Mouse (Mus musculus) thymus, postnatal 4 days (tissue): ENCODE results near the gene Mdm2.
"Not testable (repeated sequence)": the region's sequence is repeated elsewhere in the genome, so short reads cannot be mapped to it uniquely, and the experiment has no call there.

Experiments
- DNase-seq: peaks from one replicate; pipeline ENCODE4 v3.0.0; 2021

Gene Mdm2

DNA sequence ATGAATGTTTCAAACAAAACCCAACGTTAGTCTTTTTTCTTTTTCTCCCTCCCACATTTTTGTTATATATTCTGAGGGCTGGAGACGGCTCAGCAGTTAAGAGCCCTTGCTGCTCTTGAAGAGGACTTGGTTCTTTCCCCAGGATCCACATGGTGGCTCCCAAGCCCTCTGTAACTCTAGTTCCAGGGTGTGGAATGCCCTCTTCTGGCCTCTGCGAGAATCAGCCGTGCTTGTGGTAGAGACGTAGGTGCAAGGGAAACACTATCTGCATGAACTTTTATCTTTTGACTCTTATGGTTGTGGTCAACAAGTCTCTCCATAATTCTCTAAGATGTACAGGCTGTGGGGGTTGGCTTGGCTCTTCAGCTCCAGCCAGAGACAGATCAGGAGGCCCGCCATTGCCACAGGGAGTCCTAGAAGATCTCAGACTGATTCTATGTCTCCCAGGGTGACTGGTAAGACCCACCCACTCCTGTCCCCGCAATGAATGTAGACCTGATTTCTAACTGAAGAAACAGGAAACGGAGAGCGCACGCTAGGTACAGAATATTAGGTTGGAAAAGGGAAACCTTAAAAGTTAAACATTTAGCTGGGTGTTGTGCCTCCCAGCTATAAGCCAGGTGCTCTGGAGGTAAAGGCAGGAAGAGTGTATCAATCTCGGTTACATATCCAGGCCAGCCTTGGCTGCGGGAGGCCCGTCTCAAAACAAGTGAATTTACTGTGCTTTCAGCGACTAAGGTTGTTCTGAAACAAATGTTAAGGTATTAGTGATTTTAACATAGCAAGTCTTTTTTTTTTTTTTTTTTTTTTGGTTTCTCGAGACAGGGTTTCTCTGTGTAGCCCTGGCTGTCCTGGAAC lies 20.9 kb upstream of the Mdm2 start:
- peak; percentile 74 for DNase-seq

DNA sequence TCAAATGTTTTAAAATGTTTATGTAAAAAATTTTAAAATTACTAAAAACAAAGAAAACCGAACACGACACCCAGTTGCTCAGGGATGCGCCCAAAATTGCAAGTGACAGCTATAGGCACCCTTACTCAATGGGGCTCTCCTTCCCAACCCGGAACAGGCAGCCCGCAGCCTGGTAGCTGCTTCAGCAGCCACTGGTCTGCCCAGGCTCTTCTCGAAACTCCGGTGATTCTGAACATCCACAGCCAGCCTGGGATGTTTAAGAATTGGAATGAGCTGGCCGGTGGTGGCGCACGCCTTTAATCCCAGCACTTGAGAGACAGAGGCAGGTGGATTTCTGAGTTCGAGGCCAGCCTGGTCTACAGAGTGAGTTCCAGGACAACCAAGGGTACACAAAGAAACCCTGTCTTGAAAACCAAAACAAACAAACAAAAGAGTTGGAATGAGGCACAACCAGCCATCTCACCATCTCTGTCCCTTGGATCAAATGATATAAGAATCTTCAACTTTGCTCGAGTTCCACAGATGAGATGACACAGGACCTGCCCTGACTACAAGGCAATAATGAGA lies 20.2 kb upstream of the Mdm2 start:
- no peak for DNase-seq

DNA sequence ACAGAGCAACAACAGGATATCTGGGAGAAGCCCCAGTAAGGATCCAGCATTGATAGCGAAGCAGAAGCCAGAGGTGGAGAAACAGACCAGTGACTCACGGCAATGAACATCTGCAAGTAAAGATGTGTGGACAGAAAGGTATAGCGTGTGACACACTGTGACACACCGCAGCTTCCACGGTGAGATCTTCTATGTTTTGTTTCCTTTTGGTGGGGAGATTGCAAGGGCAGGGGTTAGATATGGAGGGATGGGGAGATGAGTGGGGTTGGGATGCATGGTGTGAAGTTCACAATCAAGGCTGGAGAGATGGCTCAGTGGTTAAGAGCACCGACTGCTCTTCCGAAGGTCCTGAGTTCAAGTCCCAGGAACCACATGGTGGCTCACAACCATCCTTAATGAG lies 19.6 kb upstream of the Mdm2 start:
- no peak for DNase-seq

DNA sequence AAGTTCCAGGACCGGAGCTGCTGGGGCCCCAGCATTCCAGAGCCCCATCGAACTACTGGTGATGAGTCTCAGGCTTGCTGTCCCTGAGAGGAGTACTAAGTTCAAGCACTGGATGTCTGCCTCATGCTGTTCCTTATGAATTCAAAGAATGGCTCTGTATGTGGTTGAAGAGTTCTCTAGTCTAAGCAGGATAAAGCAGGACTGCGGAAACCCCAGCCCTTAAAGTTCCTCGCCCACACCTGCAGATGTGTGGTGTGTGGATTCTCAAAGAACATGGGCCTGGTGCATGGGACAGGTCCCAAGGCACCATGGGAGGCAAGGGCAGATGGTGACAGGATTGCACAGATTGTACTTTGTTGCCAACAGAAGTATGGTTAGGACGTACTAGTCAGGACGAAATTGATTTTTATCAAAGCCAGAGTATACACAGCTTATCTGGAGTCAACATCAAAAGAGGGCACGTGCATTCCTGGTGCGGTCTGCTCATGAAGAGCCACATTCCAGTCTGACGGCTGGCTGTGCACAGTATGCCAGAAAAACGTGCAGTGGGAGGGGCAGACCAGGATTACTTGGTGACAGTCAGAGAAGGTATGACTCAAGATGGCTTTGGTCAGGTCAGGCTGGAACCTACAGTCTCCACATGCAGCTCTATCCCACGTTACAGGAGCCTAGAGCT lies 18.7 kb upstream of the Mdm2 start:
- no peak for DNase-seq

DNA sequence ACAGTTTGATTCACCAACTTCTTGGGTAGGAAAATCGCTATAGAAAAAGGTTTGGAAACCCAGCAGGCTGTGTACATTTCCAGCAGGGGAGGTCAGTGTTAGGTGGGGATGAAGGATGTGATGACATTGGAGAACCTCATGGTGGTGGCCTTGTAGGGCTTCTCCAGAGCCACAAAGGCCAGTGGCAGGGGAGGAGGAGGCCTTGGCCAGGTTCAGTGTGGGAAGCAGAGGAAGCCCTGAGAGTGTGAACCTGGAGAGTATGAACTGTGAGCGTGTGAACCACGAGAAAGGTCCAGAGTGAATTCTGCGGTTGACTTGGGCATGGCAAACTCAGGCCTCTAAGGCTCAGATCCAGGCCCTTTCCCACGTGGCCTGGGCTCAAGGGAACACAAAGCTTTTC lies 18.0 kb upstream of the Mdm2 start:
- no peak for DNase-seq

DNA sequence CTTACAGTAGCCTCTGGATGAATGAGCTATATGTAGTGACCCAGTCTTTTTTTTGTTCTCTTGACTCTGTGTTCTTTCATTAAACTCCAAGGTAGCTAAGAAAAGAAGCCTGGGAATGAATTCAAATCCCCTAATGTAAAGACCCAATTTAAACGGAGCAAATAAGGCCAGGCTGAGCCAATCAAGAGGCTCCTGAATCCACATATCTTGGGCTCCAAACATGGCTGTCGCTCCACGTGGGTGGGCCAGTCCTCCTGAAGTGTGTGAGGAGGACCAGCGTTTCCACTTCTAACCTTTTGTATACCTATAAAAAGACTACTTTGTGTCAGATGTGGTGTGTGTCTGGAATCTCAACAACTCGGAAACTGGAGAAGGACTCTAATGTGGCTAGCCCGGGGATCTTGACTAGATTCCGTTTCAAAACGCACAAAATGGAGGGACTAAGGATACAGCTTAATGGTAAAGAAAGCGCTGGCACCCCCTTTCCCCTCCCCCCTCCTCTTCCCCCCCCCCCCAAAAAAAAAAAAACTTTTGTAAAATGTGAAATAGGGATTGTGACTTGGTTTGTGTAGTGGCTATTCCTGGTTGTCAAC lies 17.1 kb upstream of the Mdm2 start:
- no peak for DNase-seq

DNA sequence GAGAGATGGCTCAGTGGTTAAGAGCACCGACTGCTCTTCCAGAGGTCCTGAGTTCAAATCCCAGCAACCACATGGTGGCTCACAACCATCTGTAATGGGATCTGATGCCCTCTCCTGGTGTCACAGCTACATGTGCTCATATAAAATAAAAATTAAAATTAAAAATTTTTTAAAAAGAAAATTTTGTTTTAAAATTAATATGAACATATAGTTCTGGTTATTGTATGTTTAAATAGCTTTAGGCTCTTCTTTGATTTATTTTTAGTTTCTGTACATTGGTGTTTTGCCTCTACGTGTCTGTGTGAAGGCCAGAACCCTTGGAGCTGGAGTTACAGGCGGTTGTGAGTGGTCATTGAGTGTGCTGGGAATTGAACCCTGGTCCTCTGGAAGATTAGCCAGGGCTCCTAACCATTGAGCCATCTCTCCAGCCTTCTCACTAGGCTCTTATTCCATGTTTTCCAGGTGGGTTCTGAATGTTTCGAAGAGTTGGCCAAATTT lies 16.4 kb upstream of the Mdm2 start:
- no peak for DNase-seq

DNA sequence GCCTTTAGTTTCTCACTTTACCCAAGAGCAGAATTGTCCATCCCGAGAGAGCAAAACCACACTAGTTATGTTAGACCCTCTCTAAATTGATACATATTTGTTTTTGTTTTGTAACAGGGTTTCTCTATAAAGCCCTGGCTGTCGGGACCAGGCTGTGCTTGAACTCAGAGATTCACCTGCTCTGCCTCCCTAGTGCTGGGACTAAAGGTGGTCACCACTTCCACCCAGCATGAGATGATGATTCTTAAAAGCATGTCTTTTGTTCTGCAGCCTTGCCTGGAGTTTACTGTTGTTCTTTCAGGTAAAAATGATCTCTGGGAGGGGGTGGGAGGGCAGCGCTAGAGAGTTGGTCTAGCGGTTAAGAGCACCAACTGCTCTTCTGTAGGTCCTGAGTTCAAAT lies 15.8 kb upstream of the Mdm2 start:
- no peak for DNase-seq

DNA sequence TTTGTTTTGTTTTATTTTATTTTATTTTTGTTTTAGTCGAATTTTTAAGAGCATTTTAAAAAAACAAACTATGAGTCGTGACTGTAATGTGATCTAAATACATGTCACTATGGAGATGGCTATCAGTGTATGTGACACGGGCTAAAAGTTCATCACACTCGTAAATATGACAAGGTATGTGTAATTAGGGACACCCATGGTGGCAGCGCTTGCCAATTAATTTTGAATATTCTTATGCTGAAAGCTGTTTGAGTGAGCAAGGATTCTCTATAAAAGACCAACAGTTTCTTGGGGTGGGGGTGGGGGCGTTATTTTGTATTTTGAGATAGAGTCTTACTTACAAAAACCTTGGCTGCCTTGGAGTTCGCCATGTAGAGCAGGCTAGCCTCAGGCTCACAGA lies 15.1 kb upstream of the Mdm2 start:
- DNase-seq, result no peak

DNA sequence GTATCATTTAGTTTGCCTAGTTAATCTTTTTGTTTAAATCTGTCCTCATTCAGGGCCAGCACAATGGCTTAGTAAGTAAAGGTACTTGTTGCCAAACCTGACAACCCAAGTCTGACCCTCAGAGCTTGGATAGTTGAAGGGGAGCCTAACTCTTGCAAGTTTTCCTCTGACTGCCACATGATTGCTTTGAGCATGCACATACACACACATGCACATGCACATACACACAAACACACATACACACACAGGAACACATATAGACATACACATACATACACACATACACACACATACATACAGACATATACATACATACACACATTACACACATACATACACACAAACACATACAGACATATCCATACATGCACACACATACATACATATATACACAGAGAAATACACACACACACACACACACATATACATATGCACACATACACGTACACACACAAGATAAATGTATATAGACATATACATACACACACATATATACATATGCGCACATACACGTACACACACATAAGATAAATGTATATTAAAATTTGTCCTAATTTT lies 14.3 kb upstream of the Mdm2 start:
- no peak for DNase-seq

DNA sequence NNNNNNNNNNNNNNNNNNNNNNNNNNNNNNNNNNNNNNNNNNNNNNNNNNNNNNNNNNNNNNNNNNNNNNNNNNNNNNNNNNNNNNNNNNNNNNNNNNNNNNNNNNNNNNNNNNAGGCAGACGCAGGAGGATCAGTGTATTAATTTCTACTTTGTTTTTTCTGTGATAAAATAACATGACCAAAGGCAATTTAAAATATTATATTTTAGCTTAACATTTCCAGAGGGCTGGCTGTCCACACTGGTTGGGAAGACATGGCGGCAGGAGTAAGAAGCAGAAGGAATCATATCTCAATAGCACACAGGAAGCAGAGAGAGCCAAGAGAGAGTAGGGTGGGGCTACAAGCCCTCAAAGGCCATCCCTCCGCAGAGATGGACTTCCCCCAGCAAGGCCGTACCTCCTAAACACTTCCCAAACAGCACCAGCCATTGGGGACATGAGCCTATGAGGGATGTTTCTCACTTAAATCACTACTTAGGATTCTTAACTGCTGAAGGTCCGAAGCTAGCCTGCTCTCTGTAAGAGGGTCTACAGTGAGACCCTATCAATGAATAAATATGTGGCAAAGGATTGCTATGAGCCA lies 13.7 kb upstream of the Mdm2 start:
- DNase-seq, result no peak

DNA sequence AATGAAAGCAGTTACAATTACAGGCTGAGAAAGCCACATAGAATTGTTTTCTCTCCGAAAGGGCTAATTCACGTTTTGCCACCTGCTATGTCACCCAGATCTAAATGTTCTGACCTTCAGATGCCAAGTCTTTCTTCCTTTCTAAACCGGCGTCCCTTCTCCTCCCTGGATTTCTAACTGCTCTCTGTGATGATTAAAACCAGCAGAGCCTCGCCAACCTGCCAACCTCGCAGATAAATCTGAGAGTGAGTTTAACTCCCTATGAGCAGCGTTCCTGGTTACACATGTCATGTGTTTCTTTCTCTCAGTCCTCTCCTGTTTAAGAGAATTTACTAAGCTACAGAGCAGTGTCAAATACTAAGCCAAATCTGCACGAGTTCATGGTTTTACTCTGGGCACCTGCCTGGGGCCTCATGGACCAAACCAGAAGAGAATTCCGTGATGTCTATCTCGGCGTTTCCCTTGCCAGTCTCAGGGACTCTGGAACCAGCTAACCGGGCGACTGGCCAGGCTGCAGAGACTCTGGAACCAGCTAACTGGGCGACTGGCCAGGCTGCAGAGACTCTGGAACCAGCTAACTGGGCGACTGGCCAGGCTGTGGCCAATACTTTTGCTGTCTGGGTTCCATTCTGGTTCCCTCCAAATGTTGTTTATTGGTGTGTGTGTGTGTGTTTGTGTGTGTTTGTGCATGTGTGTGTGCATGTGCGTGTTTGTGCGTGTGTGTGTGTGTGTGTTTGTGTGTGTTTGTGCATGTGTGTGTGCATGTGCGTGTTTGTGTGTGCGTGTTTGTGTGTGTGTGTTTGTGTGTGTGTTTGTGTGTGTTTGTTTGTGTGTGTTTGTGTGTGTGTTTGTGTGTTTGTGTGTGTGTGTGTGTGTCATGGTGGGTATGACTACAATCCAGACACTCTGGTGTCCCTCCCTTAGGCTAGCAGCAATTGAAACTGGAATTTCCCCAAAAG lies 7.9 kb upstream of the Mdm2 start:
- DNase-seq, result no peak

DNA sequence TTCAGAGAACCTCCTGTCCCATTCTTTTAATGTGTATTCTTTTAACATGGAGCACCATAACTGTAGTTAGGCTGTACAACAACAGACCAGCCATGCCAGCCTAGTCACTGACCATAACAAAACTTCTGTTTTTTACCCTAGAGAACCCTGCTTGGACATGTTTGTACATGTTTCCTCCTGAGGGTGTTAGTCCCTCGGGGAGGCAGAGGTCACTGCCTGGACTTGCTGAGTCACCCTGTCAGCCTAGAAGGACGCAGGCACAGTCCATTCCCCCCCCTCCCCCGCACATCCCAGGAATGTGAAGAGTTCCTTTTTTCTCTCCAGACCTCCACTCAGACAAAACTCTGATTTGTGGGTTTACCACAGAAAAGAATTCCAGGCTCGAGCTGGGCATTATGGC lies 7.0 kb upstream of the Mdm2 start:
- DNase-seq, result no peak

DNA sequence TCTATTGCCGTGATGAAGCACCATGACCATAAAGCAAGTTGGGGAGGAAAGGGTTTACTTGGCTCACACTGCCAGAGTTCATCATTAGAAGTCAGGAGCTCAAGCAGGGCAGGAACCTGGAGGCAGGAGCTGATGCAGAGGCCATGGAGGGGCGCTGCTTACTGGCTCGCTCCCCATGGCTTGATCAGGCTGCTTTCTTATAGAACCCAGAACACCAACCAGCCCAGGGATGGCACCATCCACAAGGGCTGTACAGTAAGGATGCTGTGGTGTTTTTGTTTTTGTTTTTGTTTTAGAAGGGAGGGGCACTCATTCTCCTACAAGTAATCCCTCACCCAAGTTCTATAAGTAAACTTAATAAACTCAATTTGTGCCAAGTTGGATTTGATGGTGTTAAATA lies 6.1 kb upstream of the Mdm2 start:
- no peak for DNase-seq

DNA sequence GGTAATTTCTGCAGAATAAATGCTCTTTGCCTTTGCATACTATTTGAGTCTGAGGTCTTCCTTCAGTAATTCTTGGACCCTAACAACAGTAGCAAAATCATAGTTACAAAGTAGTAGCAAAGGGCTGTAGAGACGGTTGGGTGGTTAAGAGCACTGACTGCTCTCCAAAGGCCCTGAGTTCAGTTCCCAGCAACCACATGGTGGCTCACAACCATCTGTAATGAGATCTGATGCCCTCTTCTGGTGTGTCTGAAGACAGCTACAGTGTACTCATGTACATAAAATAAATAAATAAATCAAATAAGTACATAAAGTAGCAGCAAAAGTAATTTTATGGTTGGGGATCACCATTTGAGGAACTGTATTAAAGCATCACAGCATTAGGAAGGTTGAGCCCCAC lies 5.1 kb upstream of the Mdm2 start:
- DNase-seq, result not testable (repeated sequence)

DNA sequence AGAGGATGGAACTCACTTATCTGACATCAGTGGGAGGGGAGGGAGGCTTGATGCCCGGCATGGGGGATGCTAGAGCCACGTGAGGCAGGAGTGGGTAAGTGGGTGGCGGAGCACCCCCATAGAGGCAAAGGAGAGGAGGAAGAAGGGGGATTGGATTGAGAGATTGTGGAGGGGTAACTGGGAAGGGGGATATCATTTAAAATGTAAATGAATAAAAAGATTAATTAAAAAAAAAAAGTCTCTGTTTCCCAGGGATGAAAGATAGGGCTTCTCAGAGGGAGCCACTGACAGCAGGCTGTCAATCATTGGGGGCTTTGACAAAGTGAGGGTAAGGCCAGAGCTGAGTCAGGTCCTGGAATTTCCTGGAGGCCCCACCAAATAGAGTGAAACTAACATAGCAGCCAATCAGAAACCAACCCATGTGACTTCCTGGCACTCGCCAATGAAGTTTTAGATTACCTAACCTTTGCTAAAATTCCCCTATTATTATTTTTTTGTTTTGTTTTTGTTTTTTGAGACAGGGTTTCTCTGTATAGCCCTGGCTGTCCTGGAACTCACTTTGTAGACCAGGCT lies 4.5 kb upstream of the Mdm2 start:
- DNase-seq, result no peak

DNA sequence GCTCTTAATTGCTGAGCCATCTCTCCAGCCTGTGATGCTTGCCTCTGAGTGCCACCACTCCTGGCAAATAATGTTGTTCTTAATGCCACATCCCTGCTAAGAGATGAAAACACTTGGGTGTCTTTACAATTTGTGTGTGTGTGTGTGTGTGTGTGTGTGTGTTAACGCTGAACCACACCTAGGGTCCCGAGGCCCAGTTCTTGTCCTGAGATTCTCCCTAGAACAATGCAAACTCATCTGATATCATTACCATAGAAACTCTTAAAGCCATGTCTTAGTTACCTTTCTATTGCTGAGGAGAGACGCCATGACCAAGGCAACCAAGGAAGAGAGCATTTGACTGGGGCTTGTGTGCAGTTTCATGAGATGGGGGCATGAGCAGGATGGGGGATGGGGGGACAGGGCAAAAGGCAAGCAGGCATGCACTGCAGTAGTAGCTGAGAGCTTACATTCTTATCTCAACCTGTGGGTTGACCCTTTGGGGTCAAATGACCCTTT lies 3.5 kb upstream of the Mdm2 start:
- DNase-seq, result no peak

DNA sequence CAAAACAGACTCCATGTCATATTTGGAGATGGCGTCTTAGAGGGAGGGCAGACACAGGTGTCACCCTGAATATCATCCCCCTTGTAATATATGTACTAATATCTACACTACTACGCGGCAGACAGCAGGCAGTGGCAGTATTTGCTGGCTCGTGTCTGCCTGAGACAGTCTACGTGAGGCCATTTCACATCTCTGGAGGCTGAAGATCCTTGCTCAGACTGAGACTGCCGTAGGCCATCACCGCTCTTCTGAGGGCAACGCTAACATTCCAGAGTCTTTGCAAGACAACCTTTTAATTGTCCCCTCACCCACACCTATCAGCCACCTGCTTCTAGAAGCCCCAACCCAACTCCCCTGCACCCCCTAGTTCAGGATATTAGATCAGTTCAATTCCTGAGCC lies 2.9 kb upstream of the Mdm2 start:
- no peak for DNase-seq

DNA sequence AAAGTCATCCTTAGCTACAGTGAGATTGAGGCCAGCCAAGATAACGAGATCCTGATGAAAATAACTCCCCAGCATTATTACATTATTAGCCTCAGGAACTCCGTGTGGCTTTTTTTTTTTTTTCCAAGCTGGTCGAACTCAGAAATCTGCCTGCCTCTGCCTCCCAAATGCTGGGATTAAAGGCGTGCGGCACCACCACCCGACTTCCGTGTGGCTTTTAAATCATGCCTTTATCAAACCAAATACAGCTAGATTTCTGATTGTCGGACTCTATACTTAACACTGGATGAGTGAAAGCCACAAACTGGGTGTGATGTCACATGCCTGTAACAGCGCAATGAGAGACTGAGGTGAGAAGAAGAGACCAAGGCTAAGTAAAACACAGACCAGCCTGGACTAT lies 2.3 kb upstream of the Mdm2 start:
- DNase-seq, result no peak

DNA sequence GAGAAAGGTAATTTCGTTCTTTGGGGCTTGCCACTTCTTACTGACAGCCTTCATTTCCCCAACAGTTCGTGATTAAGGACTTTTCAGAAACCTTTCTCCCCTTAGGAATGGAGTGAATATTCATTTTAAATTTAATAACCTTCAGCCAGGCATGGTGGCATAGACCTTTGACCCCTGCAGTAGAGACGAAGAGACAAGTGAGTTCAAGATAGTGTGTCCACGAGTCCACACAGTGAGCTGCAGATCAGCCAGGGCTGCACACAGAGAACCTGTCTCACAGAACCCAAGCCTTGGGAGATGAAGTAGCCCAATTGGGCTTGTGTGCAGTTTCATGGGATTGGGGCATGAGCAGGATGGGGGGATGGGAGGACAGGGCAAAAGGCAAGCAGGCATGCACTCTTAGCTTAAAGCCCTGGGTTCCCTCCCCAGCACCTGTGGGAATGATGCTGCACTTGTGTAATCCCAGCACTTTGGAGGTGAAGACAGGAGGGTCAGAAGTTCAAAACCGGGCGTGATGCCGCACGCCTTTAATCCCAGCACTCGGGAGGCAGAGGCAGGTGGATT lies 1.7 kb upstream of the Mdm2 start:
- DNase-seq, result no peak

DNA sequence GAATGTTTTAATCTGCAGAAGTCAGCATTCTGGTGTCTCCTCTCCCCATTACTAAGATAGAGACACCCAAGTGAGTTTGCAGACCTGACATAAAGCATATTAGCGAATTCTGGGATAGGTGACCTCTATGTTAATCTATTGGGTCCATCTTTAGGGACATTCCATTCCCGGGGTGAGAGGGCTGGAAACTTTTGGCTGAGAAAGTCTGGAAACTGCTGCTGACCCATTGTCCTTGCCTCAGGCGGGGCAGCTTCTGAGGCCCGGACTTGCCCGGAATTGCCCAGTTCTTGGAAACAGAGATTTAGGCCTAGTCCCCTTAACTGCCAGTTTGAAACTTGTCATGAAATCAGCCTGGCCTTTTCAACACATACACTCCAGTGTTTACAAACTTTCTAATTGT lies 850 bp upstream of the Mdm2 start:
- no peak for DNase-seq
